Mouse (Mus musculus) gastrocnemius, postnatal 14 days (tissue): ENCODE measurements around the gene Ankmy2. TPM values are rescaled to one million over a fixed set of nuclear protein-coding genes. Genes with fewer than 3 reads are reported as not detected.

ENCODE experiments used
- DNase-seq: peaks from one replicate; pipeline ENCODE4 v3.0.0; 2021; ENCODE audit warnings: mixed read lengths
- intact Hi-C: fragments of 180-260 bp; cut with DNase I; formaldehyde crosslinking; loops from one replicate; pipeline ENCODE4 v1.15.1; 2025; ENCODE audit warnings: low total_unique reads
- total RNA-seq, 2 experiments: library from RNA; stranded (reverse); gene quantifications; 2 replicates each; pipeline ENCODE4 v1.2.3; 2021

The Ankmy2 gene
- total RNA-seq, 2 experiments from 2014 or later: 10.0 to 11.0 TPM

DNA sequence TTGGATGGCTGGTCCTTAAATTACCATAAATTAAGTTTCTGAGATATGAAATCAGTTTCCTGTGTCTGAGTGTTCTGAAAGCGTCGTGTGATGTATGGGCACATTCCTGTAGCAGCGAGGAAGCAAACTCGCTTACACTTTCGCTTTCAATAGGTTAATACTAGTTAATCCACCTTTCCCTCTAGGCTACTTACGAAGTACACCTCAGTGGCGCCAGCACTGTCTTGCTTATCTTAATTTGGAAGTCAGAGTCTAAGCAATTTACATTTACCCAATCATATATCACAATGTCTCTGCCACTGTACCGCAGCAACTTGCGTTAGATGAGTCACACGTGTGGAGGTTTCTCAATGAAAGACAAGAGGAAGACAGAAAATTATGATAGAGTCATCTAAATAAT, 60.0 kb downstream of the Ankmy2 start:
- intact Hi-C loops: loop anchor here (10.0 kb wide), 1 partner anchor 458 kb away; no protein-coding TSS in a partner anchor
- DNase-seq: no peak

DNA sequence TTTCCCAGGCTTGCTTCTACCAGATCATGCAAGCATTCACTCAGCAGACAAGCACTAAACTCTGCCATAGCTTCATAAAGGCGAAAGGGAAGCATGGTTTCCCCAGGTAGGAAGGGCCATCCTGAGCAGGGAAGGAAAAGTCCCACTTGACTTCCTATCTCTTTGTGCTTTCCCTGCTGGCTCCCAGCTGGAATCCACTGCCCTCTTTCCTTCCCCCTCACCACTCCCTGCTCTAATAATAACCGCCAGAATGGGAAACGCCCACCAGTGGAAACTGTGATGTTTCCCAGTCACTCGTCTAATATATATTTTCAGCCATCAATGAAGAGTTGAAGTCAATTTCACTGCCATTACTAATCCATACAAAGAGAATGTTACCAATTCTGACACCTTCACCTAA, 67.5 kb downstream of the Ankmy2 start:
- intact Hi-C loops: no loop called here
- DNase-seq: no peak

DNA sequence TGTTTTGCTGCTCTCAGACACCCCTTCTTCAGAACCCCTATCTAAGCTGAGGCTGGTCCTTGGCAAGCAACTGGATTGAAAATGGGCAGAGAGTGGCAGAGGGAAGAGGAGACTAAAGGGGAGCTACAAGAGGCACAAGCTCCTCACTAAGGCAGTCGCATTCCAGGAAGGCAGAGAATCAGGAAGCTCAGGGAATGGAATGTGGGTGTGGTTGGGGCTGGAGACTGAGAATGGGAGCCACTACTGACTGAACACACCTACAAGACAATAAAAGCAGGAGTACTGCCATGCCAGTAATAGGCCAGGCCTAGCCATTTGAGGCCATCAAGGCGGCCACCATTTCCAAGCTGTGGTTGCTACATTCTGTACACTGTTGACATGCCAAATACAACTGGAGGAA, 74.5 kb downstream of the Ankmy2 start:
- intact Hi-C loops: no loop called here
- DNase-seq: no peak

DNA sequence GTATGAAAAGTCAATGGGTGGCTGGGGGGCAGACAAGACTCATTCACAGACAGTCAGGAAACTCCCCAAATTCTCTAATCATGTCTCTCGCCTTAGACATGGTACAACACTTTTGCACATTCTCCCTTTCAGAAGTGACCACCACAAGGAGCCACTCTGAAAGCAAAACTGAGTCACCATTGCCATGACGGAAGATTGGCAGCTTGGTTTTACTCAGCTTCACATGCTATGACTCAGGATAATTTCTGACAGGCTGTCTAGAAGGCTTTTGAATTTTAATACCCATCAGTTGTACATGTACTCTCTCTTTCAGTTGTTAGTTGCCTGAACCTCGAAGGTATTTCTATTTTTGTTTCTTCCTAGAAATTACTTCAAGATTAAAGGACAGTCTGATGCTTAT, 84.3 kb downstream of the Ankmy2 start:
- intact Hi-C loops: no loop called here
- DNase-seq: no peak

Other genes starting within 250 kb of the Ankmy2 start
- gene Agr3, start 231.5 kb upstream of the Ankmy2 start, total RNA-seq: not detected
- not detected for gene Agr2, start 164.2 kb upstream of the Ankmy2 start, total RNA-seq
- gene Tspan13, start 114.6 kb upstream of the Ankmy2 start, total RNA-seq: 10 to 100 TPM; 42.4 to 47.0 TPM
- gene Bzw2, start 966 bp downstream of the Ankmy2 start, total RNA-seq: 100 to 1,000 TPM; 118 to 136 TPM
- not detected for gene Lrrc72, start 96.3 kb downstream of the Ankmy2 start, total RNA-seq
- gene Sostdc1, start 157.0 kb downstream of the Ankmy2 start, total RNA-seq: 1 to 10 TPM in 1 of 2 experiments, under 1 TPM in 1; 0.49 to 3.1 TPM
- 1 to 10 TPM; 6.1 to 6.5 TPM for gene Ispd, start 224.3 kb downstream of the Ankmy2 start, total RNA-seq
- gene D630036H23Rik, start 225.1 kb downstream of the Ankmy2 start, total RNA-seq: 1 to 10 TPM; 1.3 to 1.6 TPM